Mouse (Mus musculus) olfactory bulb, adult 2 months (tissue): ENCODE measurements around the gene Akirin1.

Experiments used
- CTCF ChIP-seq: fragments of 200-500 bp; IDR thresholded peaks from 2 replicates; pipeline ENCODE4 v1.5.1; 2012; ENCODE audit warnings: low read depth, mild to moderate bottlenecking, low read length, moderate library complexity; ENCODE audit not compliant: insufficient read depth
- POLR2A ChIP-seq: fragments of 200-500 bp; IDR thresholded peaks from 2 replicates; pipeline ENCODE4 v1.6.1; 2012; ENCODE audit warnings: mild to moderate bottlenecking, low read depth, low read length, moderate library complexity; ENCODE audit not compliant: insufficient read depth

DNA sequence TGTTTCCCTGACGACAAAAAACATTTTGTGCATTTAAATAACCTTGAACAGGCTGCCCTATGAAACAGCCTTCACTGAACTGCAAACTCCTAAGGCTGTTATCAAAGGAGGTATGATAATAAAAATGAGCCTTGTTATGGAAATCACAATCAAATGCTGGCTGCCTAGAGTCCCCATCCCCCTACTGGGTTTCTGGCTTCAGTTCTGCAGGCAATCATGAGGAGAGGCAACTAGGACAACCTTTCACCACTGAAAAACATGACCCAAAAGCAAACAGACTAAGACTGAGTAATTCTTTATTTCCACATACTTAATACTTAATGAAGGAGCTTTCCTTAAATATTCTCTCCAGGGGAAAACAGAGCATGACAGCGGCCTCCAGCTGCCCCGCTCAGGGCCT lies 37.7 kb downstream of the Akirin1 start:
- TF ChIP-seq CTCF (no peak), POLR2A (no peak)
